Mouse (Mus musculus) embryonic stem cell, embryonic (primary cell): ENCODE measurements at regions not wholly inside any gene's neighbourhood (a gene's known extent, or its start where the extent isn't known, plus 50 kb on each side); places are given as distances from the start of the nearest gene placed in this dataset.

Experiments
- CTCF ChIA-PET, 4 experiments: fragments of 300-600 bp in 2 of 4; fragments of 350-600 bp in 2 of 4; sonication (Branson Sonifier 250); formaldehyde crosslinking; loops; one replicate each; lab custom pipeline; 2022; ENCODE audit warnings: inconsistent platforms in 2 of 4; lab: Charles Lee
- POLR2A ChIA-PET, 4 experiments: fragments of 300-600 bp in 2 of 4; fragments of 350-600 bp in 2 of 4; sonication (Branson Sonifier 250); formaldehyde crosslinking; loops; one replicate each; lab custom pipeline; 2022; ENCODE audit warnings: antibody characterized with exemption in 4 of 4, inconsistent platforms in 1 of 4; lab: Charles Lee

- CTCF ChIA-PET, result interaction anchor here in 1 of 4 experiments (0.7 kb wide), 1 partner anchor 436 kb away, joined by 4 read pairs; no protein-coding TSS in a partner anchor
- POLR2A ChIA-PET, result no interaction called here
Observed at GRCm38 (mm10) chrX:132506990-132507389, 1181.8 kb downstream of the Pcdh19 start.
